Mouse (Mus musculus): Measurements from ENCODE around the gene Zfp704.

GRCm38 (mm10) chr3:9523081-9523932 lies 86.6 kb downstream of the Zfp704 start:
- TF ChIP-seq GATA1 (IDR thresholded peaks at IDR 0.05; ENCODE audit: borderline replicate concordance, low read length) = no peak
- TF ChIP-seq FLI1 (IDR thresholded peaks at IDR 0.05; ENCODE audit: low read length) = no peak

Measured in megakaryocyte, embryonic 14.5 days (primary cell).